Mouse (Mus musculus): Measurements from ENCODE around the gene Prkcz.

- TF ChIP-seq POLR2A (IDR thresholded peaks at IDR 0.05; ENCODE audit: borderline replicate concordance, extremely low read depth, low read depth, low read length) = no peak
- TF ChIP-seq CTCF (IDR thresholded peaks at IDR 0.05; ENCODE audit: insufficient read depth, low read length) = no peak
Measured at GRCm38 (mm10) chr4:155214793-155215192, 146.4 kb downstream of the Prkcz start.
